Mouse (Mus musculus) liver, embryonic 14.5 days (tissue): ENCODE results near the gene Ercc6. TPM values are rescaled to one million over a fixed set of nuclear protein-coding genes. Genes with fewer than 3 reads are reported as not detected.
A peak's percentile ranks its signal among the peaks of the same experiment; 100 is the strongest.

Source experiments
- ATAC-seq: fragments of 200-750 bp; cut with Nextera tagmentation; 2 replicates; pipeline ENCODE4 v1.8.0; 2017; ENCODE audit warnings: moderate number of reproducible peaks, mild to moderate bottlenecking, moderate library complexity; ENCODE audit not compliant: insufficient read depth
- DNase-seq, 3 experiments: peaks; one replicate each; pipeline ENCODE4 v3.0.0-alpha.2; 2012 to 2013; ENCODE audit warnings: low read depth in 3 of 3, low spot score in 3 of 3
- H3K27ac ChIP-seq: fragments of 300-500 bp; sonication (generic); 2 replicates; pipeline ENCODE4 v1.5.1; 2014; ENCODE audit warnings: moderate library complexity, mild to moderate bottlenecking, control low read depth, inconsistent platforms
- H3K27me3 ChIP-seq: fragments of 300-500 bp; sonication (generic); 2 replicates; pipeline ENCODE4 v1.6.1; 2014; ENCODE audit warnings: mild to moderate bottlenecking, low read length, moderate library complexity; ENCODE audit not compliant: control insufficient read depth, insufficient read depth
- H3K36me3 ChIP-seq: fragments of 300-500 bp; sonication (generic); replicated peaks from 2 replicates; pipeline ENCODE4 v1.6.1; 2014; ENCODE audit warnings: low read depth; ENCODE audit not compliant: control insufficient read depth, insufficient read depth
- H3K4me1 ChIP-seq, 2 experiments: fragments of 200-500 bp in 1 of 2; fragments of 300-500 bp in 1 of 2; sonication (generic) in 1 of 2; replicated peaks; 2 replicates each; pipeline ENCODE4 v1.6.1; 2012 to 2014; ENCODE audit warnings: antibody characterized with exemption in 1 of 2, inconsistent platforms in 1 of 2, low read length in 1 of 2; ENCODE audit not compliant: control insufficient read depth in 2 of 2, insufficient read depth in 2 of 2
- H3K4me2 ChIP-seq: fragments of 300-500 bp; sonication (generic); 2 replicates; pipeline ENCODE4 v1.6.1; 2014; ENCODE audit warnings: low read depth, mild to moderate bottlenecking, control low read depth, moderate library complexity
- H3K4me3 ChIP-seq, 2 experiments: fragments of 200-500 bp in 1 of 2; fragments of 300-500 bp in 1 of 2; sonication (generic) in 1 of 2; 2 replicates each; pipeline ENCODE4 v1.5.1; 2012 to 2014; ENCODE audit warnings: low read depth in 2 of 2, low read length in 2 of 2, mild to moderate bottlenecking in 2 of 2, control low read depth in 1 of 2, inconsistent platforms in 1 of 2, moderate library complexity in 1 of 2; ENCODE audit not compliant: insufficient read depth in 1 of 2
- H3K9ac ChIP-seq: fragments of 300-500 bp; sonication (generic); replicated peaks from 2 replicates; pipeline ENCODE4 v1.6.1; 2014; ENCODE audit warnings: mild to moderate bottlenecking, control low read depth, moderate library complexity
- H3K9me3 ChIP-seq: fragments of 300-500 bp; sonication (generic); 2 replicates; pipeline ENCODE4 v1.6.1; 2016; ENCODE audit warnings: low read length, mixed read lengths; ENCODE audit not compliant: control insufficient read depth
- CTCF ChIP-seq: IDR thresholded peaks from 2 replicates; pipeline ENCODE4 v1.5.1; 2016; ENCODE audit warnings: antibody characterized with exemption, low read depth, control low read depth
- EP300 ChIP-seq: IDR thresholded peaks from 2 replicates; pipeline ENCODE4 v1.6.1; 2016; ENCODE audit warnings: antibody characterized with exemption, low read depth
- WGBS: fragments of 180-500 bp; shearing (Covaris S2); extraction: QIAGEN DNeasy Blood & Tissue Kit; methylation state at CpG from one replicate; pipeline ENCODE4 v1.1.7; 2014; ENCODE audit not compliant: insufficient replicate concordance; 5-methylcytosine and 5-hydroxymethylcytosine counted together
- polyA plus RNA-seq, 2 experiments: library from polyadenylated mRNA; depleted of rRNA in 1 of 2; stranded (reverse) in 1 of 2; unstranded in 1 of 2; fragments of >200 nt; fragmentation: Nextera tagmentation in 1 of 2; extraction: Ambion mirVana in 1 of 2; gene quantifications; 2 replicates each; pipeline versions ENCODE4 v1.2.1 to v1.2.3; 2012 to 2014

The Ercc6 gene
- polyA plus RNA-seq, 2 experiments: 3.4 to 6.5 TPM

- H3K4me1 ChIP-seq: no peaks in the 10 kb centered on the region
- no peak for DNase-seq
- no peak overlapping the region for H3K4me2 ChIP-seq
- H3K36me3 ChIP-seq: peaks cover 10% of the 10 kb centered on the region
- H3K9me3 ChIP-seq: no peaks in the 10 kb centered on the region
- no peak for ATAC-seq
- TF ChIP-seq EP300 (no peak), CTCF (0 out of 2 replicates have a peak, but pooled peaks have one; percentile 13)
- H3K27ac ChIP-seq: no peak overlapping the region
- no peak overlapping the region for H3K4me3 ChIP-seq
- no peaks in the 10 kb centered on the region for H3K27me3 ChIP-seq
- no peak overlapping the region for H3K9ac ChIP-seq
Measured at GRCm38 (mm10) chr14:32543075-32543474, 29.8 kb downstream of the Ercc6 start.

- TF ChIP-seq CTCF: no peak
- no peak for TF ChIP-seq EP300
- Histone ChIP-seq H3K4me2 (no peak overlapping the region), H3K4me3 (no peak overlapping the region), H3K27me3 (no peaks in the 10 kb centered on the region), H3K9me3 (no peaks in the 10 kb centered on the region), H3K27ac (no peak overlapping the region), H3K9ac (no peak overlapping the region), H3K4me1 (no peaks in the 10 kb centered on the region), H3K36me3 (peaks cover 5% of the 10 kb centered on the region; the same call in 1 of the 2 replicates)
- no peak for ATAC-seq
- DNase-seq: no peak
- 78% methylated on average over 5 of the region's 5 CpGs for WGBS
Measured at GRCm38 (mm10) chr14:32546676-32547075, 33.4 kb downstream of the Ercc6 start.

GRCm38 (mm10) chr14:32551854-32552253, 38.5 kb downstream of the Ercc6 start:
- 74% methylated on average over 5 of the region's 5 CpGs for WGBS
- DNase-seq: no peak
- no peak overlapping the region for H3K9ac ChIP-seq
- no peak for ATAC-seq
- no peaks in the 10 kb centered on the region; the same call in 1 of the 2 replicates for H3K36me3 ChIP-seq
- no peak overlapping the region for H3K4me2 ChIP-seq
- H3K27me3 ChIP-seq: no peaks in the 10 kb centered on the region
- peak; percentile 27; the same call in 1 of the 2 replicates for TF ChIP-seq CTCF
- no peak for TF ChIP-seq EP300
- peaks cover 12% of the 10 kb centered on the region in 2 experiments for H3K4me1 ChIP-seq
- H3K4me3 ChIP-seq: no peak overlapping the region
- no peak overlapping the region for H3K27ac ChIP-seq
- H3K9me3 ChIP-seq: no peaks in the 10 kb centered on the region

GRCm38 (mm10) chr14:32553198-32553903, 40.0 kb downstream of the Ercc6 start:
- Histone ChIP-seq H3K4me1 (peaks cover 12% of the 10 kb centered on the region in 2 experiments), H3K27ac (peak overlapping the region; percentile 25; the same call in 1 of the 2 replicates), H3K27me3 (no peaks in the 10 kb centered on the region), H3K9me3 (no peaks in the 10 kb centered on the region), H3K36me3 (peaks cover under 1% of the 10 kb centered on the region), H3K9ac (no peak overlapping the region; the same call in 1 of the 2 replicates), H3K4me3 (no peak overlapping the region), H3K4me2 (peak overlapping the region; percentile 41)
- TF ChIP-seq CTCF: no peak
- TF ChIP-seq EP300: no peak
- WGBS: 28% methylated on average over 10 of the region's 10 CpGs
- ATAC-seq (peak; percentile 64; the same call in 1 of the 2 replicates), DNase-seq (peak; percentile 25 to 41 (median 39))

- Histone ChIP-seq H3K9me3 (no peaks in the 10 kb centered on the region), H3K36me3 (peaks cover 7% of the 10 kb centered on the region), H3K27me3 (no peaks in the 10 kb centered on the region), H3K4me1 (peaks cover 12% of the 10 kb centered on the region in 2 experiments), H3K9ac (no peak overlapping the region), H3K4me3 (no peak overlapping the region), H3K4me2 (no peak overlapping the region), H3K27ac (no peak overlapping the region)
- no peak for TF ChIP-seq CTCF
- ATAC-seq (no peak), DNase-seq (no peak)
- 70% methylated on average over 8 of the region's 8 CpGs for WGBS
Measured at GRCm38 (mm10) chr14:32554860-32555526, 41.7 kb downstream of the Ercc6 start.
